Mouse (Mus musculus) embryonic facial prominence, embryonic 12.5 days (tissue): ENCODE measurements around the gene P3h4. TPM values are rescaled to one million over a fixed set of nuclear protein-coding genes. Genes with fewer than 3 reads are reported as not detected.

Experiments used
- ATAC-seq: fragments of 200-750 bp; cut with Nextera tagmentation; 2 replicates; pipeline ENCODE4 v1.8.0; 2017; ENCODE audit not compliant: insufficient number of reproducible peaks, insufficient read depth, low FRiP score, low TSS enrichment
- H3K27ac ChIP-seq: fragments of 300-500 bp; sonication (generic); 2 replicates; pipeline ENCODE4 v1.5.1; 2016; ENCODE audit warnings: mild to moderate bottlenecking
- H3K27me3 ChIP-seq: fragments of 300-500 bp; sonication (generic); 2 replicates; pipeline ENCODE4 v1.6.1; 2016; ENCODE audit warnings: mild to moderate bottlenecking, moderate library complexity
- H3K36me3 ChIP-seq: fragments of 300-500 bp; sonication (generic); 2 replicates; pipeline ENCODE4 v1.6.1; 2016; ENCODE audit warnings: mild to moderate bottlenecking
- H3K4me1 ChIP-seq: fragments of 300-500 bp; sonication (generic); 2 replicates; pipeline ENCODE4 v1.6.1; 2016
- H3K4me2 ChIP-seq: fragments of 300-500 bp; sonication (generic); replicated peaks from 2 replicates; pipeline ENCODE4 v1.6.1; 2016; ENCODE audit warnings: mild to moderate bottlenecking, moderate library complexity
- H3K4me3 ChIP-seq: fragments of 300-500 bp; sonication (generic); 2 replicates; pipeline ENCODE4 v1.5.1; 2016; ENCODE audit warnings: mild to moderate bottlenecking
- H3K9ac ChIP-seq: fragments of 300-500 bp; sonication (generic); 2 replicates; pipeline ENCODE4 v1.6.1; 2016; ENCODE audit warnings: mild to moderate bottlenecking, moderate library complexity
- H3K9me3 ChIP-seq: fragments of 300-500 bp; sonication (generic); 2 replicates; pipeline ENCODE4 v1.6.1; 2016; ENCODE audit warnings: mild to moderate bottlenecking, moderate library complexity
- WGBS: fragments of 180-500 bp; shearing (Covaris S2); methylation state at CpG from one replicate; pipeline ENCODE4 v1.1.7; 2016; 5-methylcytosine and 5-hydroxymethylcytosine counted together
- polyA plus RNA-seq: library from polyadenylated mRNA; unstranded; fragments of >200 nt; fragmentation: Nextera tagmentation; extraction: Ambion mirVana; gene quantifications from 2 replicates; pipeline ENCODE4 v1.2.1, GENCODE M21; 2016

The P3h4 gene
- polyA plus RNA-seq, 1 experiment from 2014 or later: 51.4 TPM

- Histone ChIP-seq H3K4me2 (no peak overlapping the region), H3K36me3 (peaks cover 34% of the 10 kb centered on the region), H3K4me3 (no peak overlapping the region), H3K9ac (no peak overlapping the region), H3K27ac (no peak overlapping the region), H3K4me1 (peaks cover 18% of the 10 kb centered on the region), H3K27me3 (no peaks in the 10 kb centered on the region), H3K9me3 (no peaks in the 10 kb centered on the region)
- ATAC-seq: no peak
- 81% methylated on average over 5 of the region's 5 CpGs for WGBS
These were observed 7.5 kb downstream of the P3h4 start for GRCm38 (mm10) chr11:100406995-100407705.

GRCm38 (mm10) chr11:100406273-100406672, 8.4 kb downstream of the P3h4 start:
- H3K36me3 ChIP-seq: peaks cover 28% of the 10 kb centered on the region
- WGBS: 76% methylated on average over 8 of the region's 8 CpGs

GRCm38 (mm10) chr11:100404456-100405074, 10.1 kb downstream of the P3h4 start:
- ATAC-seq: no peak
- Histone ChIP-seq H3K4me1 (peaks cover 16% of the 10 kb centered on the region; the same call in 1 of the 2 replicates), H3K9me3 (no peaks in the 10 kb centered on the region), H3K4me2 (no peak overlapping the region), H3K36me3 (peaks cover 13% of the 10 kb centered on the region), H3K9ac (no peak overlapping the region), H3K27ac (no peak overlapping the region), H3K4me3 (no peak overlapping the region), H3K27me3 (no peaks in the 10 kb centered on the region)
- 82% methylated on average over 3 of the region's 3 CpGs for WGBS

More at GRCm38 (mm10) chr11:100406273-100406672, 8.4 kb downstream of the P3h4 start:
- no peaks in the 10 kb centered on the region for H3K9me3 ChIP-seq
- no peak overlapping the region for H3K4me3 ChIP-seq
- no peak overlapping the region for H3K4me2 ChIP-seq
- peaks cover 14% of the 10 kb centered on the region; the same call in 1 of the 2 replicates for H3K4me1 ChIP-seq
- ATAC-seq: no peak
- H3K27ac ChIP-seq: no peak overlapping the region
- H3K27me3 ChIP-seq: no peaks in the 10 kb centered on the region
- no peak overlapping the region for H3K9ac ChIP-seq

- H3K4me2 ChIP-seq: no peak overlapping the region
- no peak for ATAC-seq
- 81% methylated on average over 10 of the region's 10 CpGs for WGBS
- H3K9me3 ChIP-seq: no peaks in the 10 kb centered on the region
- no peaks in the 10 kb centered on the region for H3K27me3 ChIP-seq
- H3K27ac ChIP-seq: no peak overlapping the region
- H3K4me1 ChIP-seq: peaks cover 17% of the 10 kb centered on the region; the same call in 1 of the 2 replicates
- H3K4me3 ChIP-seq: no peak overlapping the region
- peaks cover 4% of the 10 kb centered on the region; the same call in 1 of the 2 replicates for H3K36me3 ChIP-seq
- no peak overlapping the region for H3K9ac ChIP-seq
These were observed 11.0 kb downstream of the P3h4 start for GRCm38 (mm10) chr11:100403445-100404134.

- H3K27me3 ChIP-seq: no peaks in the 10 kb centered on the region
- H3K4me3 ChIP-seq: no peak overlapping the region
- WGBS: 73% methylated on average over 2 of the region's 2 CpGs
- H3K36me3 ChIP-seq: peaks cover 4% of the 10 kb centered on the region; the same call in 1 of the 2 replicates
- no peak overlapping the region for H3K27ac ChIP-seq
- ATAC-seq: no peak
- no peak overlapping the region for H3K4me2 ChIP-seq
- H3K9me3 ChIP-seq: no peaks in the 10 kb centered on the region
- peaks cover 13% of the 10 kb centered on the region; the same call in 1 of the 2 replicates for H3K4me1 ChIP-seq
- H3K9ac ChIP-seq: no peak overlapping the region
These were observed 12.0 kb downstream of the P3h4 start for GRCm38 (mm10) chr11:100402682-100403081.

- Histone ChIP-seq H3K27ac (no peak overlapping the region), H3K9ac (no peak overlapping the region), H3K4me2 (no peak overlapping the region), H3K9me3 (no peaks in the 10 kb centered on the region), H3K36me3 (peaks cover 3% of the 10 kb centered on the region; the same call in 1 of the 2 replicates), H3K4me3 (no peak overlapping the region), H3K27me3 (no peaks in the 10 kb centered on the region), H3K4me1 (peaks cover 13% of the 10 kb centered on the region; the same call in 1 of the 2 replicates)
- 28% methylated on average over 6 of the region's 6 CpGs for WGBS
- ATAC-seq: no peak
These were observed 12.4 kb downstream of the P3h4 start for GRCm38 (mm10) chr11:100402240-100402639.

GRCm38 (mm10) chr11:100400842-100401241, 13.8 kb downstream of the P3h4 start:
- Histone ChIP-seq H3K27me3 (no peaks in the 10 kb centered on the region), H3K4me1 (peaks cover 21% of the 10 kb centered on the region), H3K9me3 (no peaks in the 10 kb centered on the region), H3K9ac (no peak overlapping the region), H3K4me2 (no peak overlapping the region), H3K4me3 (no peak overlapping the region), H3K27ac (no peak overlapping the region), H3K36me3 (no peaks in the 10 kb centered on the region)
- 76% methylated on average over 6 of the region's 6 CpGs for WGBS
- ATAC-seq: no peak

GRCm38 (mm10) chr11:100399727-100400538, 14.7 kb downstream of the P3h4 start:
- no peaks in the 10 kb centered on the region for H3K9me3 ChIP-seq
- no peak overlapping the region for H3K4me2 ChIP-seq
- H3K27ac ChIP-seq: peak overlapping the region; percentile 57
- H3K9ac ChIP-seq: peak overlapping the region; percentile 10; the same call in 1 of the 2 replicates
- no peaks in the 10 kb centered on the region for H3K36me3 ChIP-seq
- 73% methylated on average over 12 of the region's 12 CpGs for WGBS
- H3K4me3 ChIP-seq: no peak overlapping the region
- H3K4me1 ChIP-seq: peaks cover 30% of the 10 kb centered on the region
- no peaks in the 10 kb centered on the region for H3K27me3 ChIP-seq
- no peak for ATAC-seq

- no peak for ATAC-seq
- peaks cover 30% of the 10 kb centered on the region for H3K4me1 ChIP-seq
These were observed 15.3 kb downstream of the P3h4 start for GRCm38 (mm10) chr11:100399320-100399719.

GRCm38 (mm10) chr11:100398517-100398916, 16.1 kb downstream of the P3h4 start:
- 95% methylated on average over 7 of the region's 7 CpGs for WGBS
- Histone ChIP-seq H3K9ac (no peak overlapping the region), H3K36me3 (no peaks in the 10 kb centered on the region), H3K27ac (no peak overlapping the region), H3K4me3 (no peak overlapping the region), H3K9me3 (no peaks in the 10 kb centered on the region), H3K4me2 (no peak overlapping the region), H3K27me3 (no peaks in the 10 kb centered on the region), H3K4me1 (peaks cover 30% of the 10 kb centered on the region)
- no peak for ATAC-seq

More at GRCm38 (mm10) chr11:100399320-100399719, 15.3 kb downstream of the P3h4 start:
- H3K4me3 ChIP-seq: no peak overlapping the region
- no peaks in the 10 kb centered on the region for H3K27me3 ChIP-seq
- H3K9me3 ChIP-seq: no peaks in the 10 kb centered on the region
- peak overlapping the region; percentile 10; the same call in 1 of the 2 replicates for H3K9ac ChIP-seq
- no peak overlapping the region for H3K4me2 ChIP-seq
- H3K27ac ChIP-seq: peak overlapping the region; percentile 57; the same call in 1 of the 2 replicates
- no peaks in the 10 kb centered on the region for H3K36me3 ChIP-seq
- 72% methylated on average over 9 of the region's 9 CpGs for WGBS
